Mouse (Mus musculus) heart, embryonic 16.5 days (tissue): Measurements from ENCODE around the gene Dcdc2b. TPM values are rescaled to one million over a fixed set of nuclear protein-coding genes. Genes with fewer than 3 reads are reported as not detected.

Experiments
- ATAC-seq: fragments of 200-750 bp; cut with Nextera tagmentation; replicated peaks from 2 replicates; pipeline ENCODE4 v1.8.0; 2017; ENCODE audit warnings: moderate number of reproducible peaks; ENCODE audit not compliant: insufficient read depth, low FRiP score; ENCODE audit errors: extremely low read depth
- H3K27ac ChIP-seq: fragments of 300-500 bp; sonication (generic); 2 replicates; pipeline ENCODE4 v1.5.1; 2014; ENCODE audit warnings: mild to moderate bottlenecking, low read length, control low read depth, moderate library complexity
- H3K27me3 ChIP-seq: fragments of 300-500 bp; sonication (generic); 2 replicates; pipeline ENCODE4 v1.6.1; 2014; ENCODE audit warnings: low read length, mixed read lengths; ENCODE audit not compliant: control insufficient read depth, insufficient read depth
- H3K36me3 ChIP-seq: fragments of 300-500 bp; sonication (generic); 2 replicates; pipeline ENCODE4 v1.6.1; 2014; ENCODE audit not compliant: control insufficient read depth, insufficient read depth
- H3K4me1 ChIP-seq: fragments of 300-500 bp; sonication (generic); 2 replicates; pipeline ENCODE4 v1.6.1; 2014; ENCODE audit warnings: low read length, mixed read lengths; ENCODE audit not compliant: control insufficient read depth, insufficient read depth
- H3K4me2 ChIP-seq: fragments of 300-500 bp; sonication (generic); 2 replicates; pipeline ENCODE4 v1.6.1; 2014; ENCODE audit warnings: low read depth, mild to moderate bottlenecking, control low read depth, low read length
- H3K4me3 ChIP-seq: fragments of 300-500 bp; sonication (generic); 2 replicates; pipeline ENCODE4 v1.5.1; 2014; ENCODE audit warnings: mild to moderate bottlenecking, control low read depth, low read length
- H3K9ac ChIP-seq: fragments of 300-500 bp; sonication (generic); 2 replicates; pipeline ENCODE4 v1.6.1; 2014; ENCODE audit warnings: low read length, control low read depth
- H3K9me3 ChIP-seq: fragments of 300-500 bp; sonication (generic); replicated peaks from 2 replicates; pipeline ENCODE4 v1.6.1; 2016; ENCODE audit warnings: low read length; ENCODE audit not compliant: control insufficient read depth
- whole genome bisulfite sequencing: fragments of 180-500 bp; shearing (Covaris S2); extraction: QIAGEN DNeasy Blood & Tissue Kit; methylation state at CpG from one replicate; pipeline ENCODE4 v1.1.7; 2014; 5-methylcytosine and 5-hydroxymethylcytosine counted together
- polyA plus RNA-seq: library from polyadenylated mRNA; unstranded; fragments of >200 nt; fragmentation: Nextera tagmentation; extraction: Ambion mirVana; gene quantifications from 2 replicates; pipeline ENCODE4 v1.2.1, GENCODE M21; 2015

The Dcdc2b gene
- polyA plus RNA-seq = 1.8 and 2.7 TPM in 2 replicates

DNA sequence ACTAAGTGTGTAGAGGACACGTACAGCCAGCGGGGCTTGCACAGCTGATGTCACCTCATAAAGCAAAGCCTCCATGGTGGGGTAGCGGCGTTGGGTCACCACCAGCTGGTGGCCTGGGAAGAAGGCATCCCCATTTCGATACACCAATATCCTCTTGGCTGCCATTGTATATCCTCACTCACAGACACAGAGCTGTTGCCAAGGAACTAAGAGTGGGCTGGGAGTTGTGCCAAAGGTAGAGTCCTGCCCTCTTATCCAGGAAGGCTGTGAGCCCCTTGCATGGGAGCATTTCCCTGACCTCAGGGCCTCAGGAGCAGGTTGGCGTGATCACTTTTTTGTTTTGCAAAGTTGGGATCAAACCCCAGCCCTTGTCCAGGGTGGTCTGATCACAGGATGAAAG, at the start of gene Dcdc2b:
TSS of gene Dcdc2b (minus strand) at position 165 of the 400 bp plus-strand sequence.
- H3K36me3 ChIP-seq = peaks cover 17% of the 10 kb centered on the region
- H3K27ac ChIP-seq = peak within 1 kb of the TSS; percentile 59
- H3K9ac ChIP-seq = 0 out of 2 replicates have a peak within 1 kb of the TSS, but pooled peaks have one; percentile 45
- no peak for ATAC-seq
- H3K4me1 ChIP-seq = peaks cover 21% of the 10 kb centered on the region
- H3K27me3 ChIP-seq = no peaks in the 10 kb centered on the region
- no peak within 1 kb of the TSS for H3K4me2 ChIP-seq
- no peak within 1 kb of the TSS for H3K4me3 ChIP-seq
- 61% methylated on average over 6 of the region's 6 CpGs for WGBS
- H3K9me3 ChIP-seq = no peaks in the 10 kb centered on the region

DNA sequence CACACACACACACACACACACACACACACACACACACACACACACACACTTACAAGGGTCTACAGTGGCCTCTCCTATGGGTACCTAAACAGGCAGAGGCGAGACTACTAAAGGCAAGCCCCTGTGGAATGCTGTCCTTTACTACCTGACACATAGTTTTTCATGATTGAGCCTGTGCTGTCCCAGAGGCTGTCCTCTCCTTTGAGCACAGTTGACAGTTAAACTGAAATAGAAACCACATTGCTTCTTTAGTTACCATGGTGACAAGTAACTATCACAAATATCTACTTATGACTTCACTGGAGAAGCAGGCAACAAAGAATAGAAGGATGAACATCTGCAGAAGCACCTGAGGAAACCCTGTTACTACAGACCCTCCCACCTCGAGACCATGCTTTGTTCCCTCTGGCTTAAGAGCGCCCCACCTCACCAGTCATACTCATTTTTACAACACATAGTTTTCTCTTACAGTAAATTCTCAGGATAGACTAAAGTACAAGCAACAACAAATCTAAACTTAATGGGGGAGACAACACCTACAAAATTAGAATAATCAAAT, 48.3 kb upstream of the Dcdc2b start:
- 78% methylated on average over 3 of the region's 3 CpGs for WGBS
- Histone ChIP-seq H3K27ac (no peak overlapping the region), H3K9ac (no peak overlapping the region), H3K4me3 (no peak overlapping the region), H3K4me2 (no peak overlapping the region), H3K4me1 (no peaks in the 10 kb centered on the region; the same call in 1 of the 2 replicates), H3K36me3 (peaks cover 27% of the 10 kb centered on the region), H3K27me3 (no peaks in the 10 kb centered on the region), H3K9me3 (no peaks in the 10 kb centered on the region)
- ATAC-seq = no peak

DNA sequence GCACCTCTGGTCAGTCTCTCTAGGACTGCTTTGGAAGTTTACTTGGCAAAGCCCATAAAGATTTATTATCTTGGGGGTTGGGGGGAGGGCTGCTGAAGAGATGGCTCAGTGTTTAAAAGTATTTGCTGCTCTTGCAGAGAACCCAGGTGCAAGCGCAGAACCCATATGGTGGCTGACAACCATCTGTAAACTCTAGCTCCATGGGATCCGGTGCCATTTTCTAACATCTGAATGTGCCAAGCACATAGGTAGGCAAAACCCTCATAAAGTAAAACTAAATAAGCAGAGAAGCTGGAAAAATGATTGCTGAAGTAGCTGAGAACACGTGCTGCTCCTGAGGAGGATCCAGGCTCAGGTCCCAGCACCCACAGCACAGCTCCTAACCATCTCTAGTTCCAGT, 47.5 kb upstream of the Dcdc2b start:
- H3K36me3 ChIP-seq = peaks cover 25% of the 10 kb centered on the region
- no peak overlapping the region for H3K4me3 ChIP-seq
- H3K4me1 ChIP-seq = no peaks in the 10 kb centered on the region; the same call in 1 of the 2 replicates
- H3K9ac ChIP-seq = no peak overlapping the region
- H3K27ac ChIP-seq = no peak overlapping the region
- H3K4me2 ChIP-seq = no peak overlapping the region
- WGBS = 90% methylated on average over 3 of the region's 3 CpGs
- no peak for ATAC-seq
- H3K27me3 ChIP-seq = no peaks in the 10 kb centered on the region
- no peaks in the 10 kb centered on the region for H3K9me3 ChIP-seq

DNA sequence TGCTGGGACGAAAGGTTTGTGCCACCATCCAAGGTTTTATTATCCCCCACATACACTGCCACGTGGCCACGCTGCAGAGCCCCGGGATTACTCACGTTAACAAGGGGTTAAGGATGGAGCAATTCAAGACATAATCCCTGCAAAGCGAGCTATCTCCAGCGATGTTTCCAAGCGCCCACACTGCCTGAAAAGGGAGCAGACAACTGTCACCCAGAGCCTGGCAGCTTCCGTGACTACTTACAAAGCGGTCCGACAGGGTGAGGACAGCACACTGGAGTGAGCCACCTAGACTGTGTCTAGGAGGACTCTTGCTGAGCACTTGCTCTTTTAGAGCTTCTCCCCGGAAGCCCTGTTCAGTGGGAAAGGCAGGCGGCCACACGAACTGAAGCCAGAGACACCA, 40.7 kb upstream of the Dcdc2b start:
- no peak overlapping the region for H3K27ac ChIP-seq
- no peaks in the 10 kb centered on the region for H3K27me3 ChIP-seq
- H3K4me2 ChIP-seq = no peak overlapping the region
- ATAC-seq = no peak
- no peaks in the 10 kb centered on the region for H3K9me3 ChIP-seq
- H3K9ac ChIP-seq = no peak overlapping the region
- WGBS = 91% methylated on average over 14 of the region's 14 CpGs
- H3K4me3 ChIP-seq = no peak overlapping the region
- H3K36me3 ChIP-seq = peaks cover 68% of the 10 kb centered on the region
- no peaks in the 10 kb centered on the region for H3K4me1 ChIP-seq

DNA sequence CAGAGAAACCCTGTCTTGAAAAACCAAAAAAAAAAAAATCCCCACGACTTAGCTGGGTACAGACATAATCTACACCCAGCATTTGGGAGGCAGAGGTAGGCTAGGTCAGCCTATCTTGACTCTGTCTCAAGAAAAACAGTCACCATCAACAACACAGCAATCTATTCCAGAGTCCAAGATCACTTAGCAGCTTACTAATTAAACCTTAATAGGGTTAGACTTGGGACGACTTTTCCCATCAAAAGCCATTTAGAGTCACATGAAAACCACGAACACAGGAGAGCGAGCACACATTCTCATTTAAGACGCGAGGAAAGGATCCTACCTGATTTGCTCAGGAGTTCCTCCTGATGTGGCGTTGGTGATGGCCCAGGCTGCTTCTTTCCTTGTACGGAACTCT, 36.3 kb upstream of the Dcdc2b start:
- Histone ChIP-seq H3K36me3 (peaks cover 82% of the 10 kb centered on the region), H3K4me2 (no peak overlapping the region), H3K27ac (no peak overlapping the region), H3K4me1 (no peaks in the 10 kb centered on the region), H3K9me3 (no peaks in the 10 kb centered on the region), H3K4me3 (no peak overlapping the region), H3K27me3 (no peaks in the 10 kb centered on the region), H3K9ac (no peak overlapping the region)
- 95% methylated on average over 8 of the region's 8 CpGs for WGBS
- ATAC-seq = no peak

DNA sequence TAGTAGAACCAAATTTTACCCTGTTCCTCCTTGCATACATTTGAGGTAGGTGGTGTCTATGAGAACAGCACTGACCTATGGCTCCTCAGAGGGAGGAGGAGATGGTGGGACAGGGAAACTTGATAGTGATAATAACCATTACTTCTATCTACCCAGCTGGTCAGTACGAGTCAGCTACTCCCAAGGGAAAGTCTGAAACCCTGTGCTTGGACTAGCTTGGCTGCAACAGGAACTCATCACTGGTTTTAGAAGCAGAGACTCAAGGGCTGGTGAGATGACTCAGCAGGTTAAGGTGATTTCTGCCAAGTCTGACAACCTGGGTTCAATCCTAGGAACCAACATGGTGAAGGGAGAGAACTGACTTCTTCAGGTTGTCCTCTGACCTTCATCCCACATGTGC, 34.6 kb upstream of the Dcdc2b start:
- Histone ChIP-seq H3K36me3 (peaks cover 70% of the 10 kb centered on the region), H3K9ac (no peak overlapping the region), H3K27ac (no peak overlapping the region), H3K9me3 (no peaks in the 10 kb centered on the region), H3K4me2 (no peak overlapping the region), H3K27me3 (no peaks in the 10 kb centered on the region), H3K4me1 (no peaks in the 10 kb centered on the region), H3K4me3 (no peak overlapping the region)
- WGBS = 72% methylated on average over 1 of the region's 1 CpGs
- no peak for ATAC-seq

DNA sequence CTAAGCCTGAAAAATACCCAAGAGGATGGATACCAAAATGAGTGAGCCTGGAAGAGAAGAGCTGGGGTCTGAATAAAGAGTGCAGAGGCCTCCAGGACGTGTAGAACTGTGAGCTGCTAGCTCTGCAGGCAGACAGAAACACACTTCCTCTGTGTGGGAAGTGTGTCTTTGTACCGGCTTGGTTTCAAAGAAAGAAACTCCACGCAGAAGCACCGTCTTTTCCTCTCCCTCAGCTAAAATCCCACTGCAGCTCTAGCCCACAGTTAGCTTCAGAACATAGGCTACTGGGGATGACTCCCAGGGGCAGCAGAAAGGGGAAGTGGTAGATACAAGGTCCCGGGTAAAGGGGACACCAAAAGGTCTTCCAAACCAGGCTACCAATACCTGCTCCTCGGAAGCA, 31.1 kb upstream of the Dcdc2b start:
- Histone ChIP-seq H3K27ac (no peak overlapping the region), H3K27me3 (no peaks in the 10 kb centered on the region), H3K4me2 (no peak overlapping the region), H3K9ac (no peak overlapping the region), H3K4me3 (no peak overlapping the region), H3K9me3 (no peaks in the 10 kb centered on the region), H3K36me3 (peaks cover 48% of the 10 kb centered on the region), H3K4me1 (0 out of 2 replicates have a peak, but pooled peaks cover 3% of the 10 kb centered on the region)
- 82% methylated on average over 6 of the region's 6 CpGs for WGBS
- ATAC-seq = no peak

DNA sequence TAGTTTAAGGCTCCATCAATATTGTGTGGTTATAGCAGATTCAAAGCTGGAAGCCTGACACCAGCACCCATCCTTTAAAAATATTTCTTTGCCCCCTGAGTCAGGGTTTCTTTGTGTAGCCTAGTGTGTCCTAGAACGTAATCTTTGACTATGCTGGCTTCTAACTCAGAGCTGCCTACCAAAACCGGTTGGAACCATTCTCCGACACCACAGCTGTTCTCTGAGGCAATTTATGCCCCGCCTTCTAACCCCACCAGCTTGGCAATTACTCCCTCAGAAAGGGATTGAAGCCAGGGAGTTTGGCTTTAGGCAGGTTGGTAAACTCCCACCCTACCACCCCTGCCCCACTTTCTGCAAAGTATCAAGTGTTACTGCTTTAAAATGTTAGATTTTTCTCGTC, 27.7 kb upstream of the Dcdc2b start:
- Histone ChIP-seq H3K9me3 (no peaks in the 10 kb centered on the region), H3K4me1 (peaks cover 23% of the 10 kb centered on the region), H3K4me3 (no peak overlapping the region), H3K4me2 (peak overlapping the region; percentile 36; the same call in 1 of the 2 replicates), H3K27me3 (no peaks in the 10 kb centered on the region), H3K9ac (peak overlapping the region; percentile 42), H3K27ac (no peak overlapping the region), H3K36me3 (peaks cover 39% of the 10 kb centered on the region)
- no peak for ATAC-seq
- WGBS = 58% methylated on average over 5 of the region's 5 CpGs

DNA sequence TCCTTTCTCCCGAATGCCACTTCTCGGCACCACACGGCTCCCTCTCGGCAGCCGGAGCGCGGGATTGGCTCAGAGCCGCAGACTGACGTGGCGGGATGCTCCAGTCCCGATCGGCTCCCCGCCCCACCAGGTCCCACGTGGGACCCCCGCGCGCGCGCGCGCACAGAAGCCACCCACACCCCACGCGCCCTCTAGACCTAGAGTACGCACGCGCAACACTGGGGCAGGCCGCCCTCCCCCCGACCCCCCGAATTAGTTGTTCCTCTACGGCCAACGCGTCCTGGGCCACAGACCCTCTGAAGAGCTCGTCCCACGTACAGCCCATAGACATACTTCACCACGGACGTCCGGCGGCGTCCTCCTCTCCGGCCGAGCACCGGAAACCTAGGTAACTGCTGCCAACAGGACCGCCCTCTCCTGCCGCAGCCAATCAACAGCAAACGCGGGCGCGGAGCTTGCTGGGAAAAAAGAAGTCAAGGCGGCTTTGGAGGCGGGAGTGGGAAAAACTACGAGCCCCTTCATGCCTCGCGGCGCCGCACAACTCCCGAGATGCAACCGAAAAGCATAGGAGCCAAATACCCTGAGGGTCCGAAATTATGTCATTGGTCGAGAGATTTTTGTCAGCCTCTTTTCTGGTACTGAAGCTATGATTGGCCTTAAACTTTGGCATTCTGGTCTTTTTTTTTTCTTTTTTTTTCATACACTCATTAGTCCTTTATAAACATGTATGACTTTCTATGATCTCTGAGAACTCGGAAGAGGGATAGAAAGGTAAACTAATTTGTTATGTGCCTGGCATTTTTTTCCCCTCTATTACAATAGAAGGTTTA, 26.8 kb upstream of the Dcdc2b start, which contains the start of gene Txlna:
TSS of gene Txlna (minus strand) at position 428 of the 830 bp plus-strand sequence.
- peaks cover 23% of the 10 kb centered on the region for H3K4me1 ChIP-seq
- no peaks in the 10 kb centered on the region for H3K27me3 ChIP-seq
- no peaks in the 10 kb centered on the region for H3K9me3 ChIP-seq
- under 1% methylated on average over 60 of the region's 60 CpGs for WGBS
- H3K4me2 ChIP-seq = peak within 1 kb of the TSS; percentile 76
- H3K27ac ChIP-seq = peak within 1 kb of the TSS; percentile 98
- peak; percentile 94 for ATAC-seq
- H3K36me3 ChIP-seq = peaks cover 42% of the 10 kb centered on the region
- peak within 1 kb of the TSS; percentile 85 for H3K9ac ChIP-seq
- H3K4me3 ChIP-seq = peak within 1 kb of the TSS; percentile 60
